Mouse (Mus musculus) heart, embryonic 14.5 days (tissue): Measurements from ENCODE around the gene Rbpjl. TPM values are rescaled to one million over a fixed set of nuclear protein-coding genes. Genes with fewer than 3 reads are reported as not detected.

Source experiments
- ATAC-seq: fragments of 200-750 bp; cut with Nextera tagmentation; 2 replicates; pipeline ENCODE4 v1.8.0; 2017; ENCODE audit warnings: low read depth, moderate TSS enrichment; ENCODE audit not compliant: insufficient number of reproducible peaks, insufficient read depth, low FRiP score
- H3K27ac ChIP-seq, 2 experiments: fragments of 200-500 bp in 1 of 2; fragments of 300-500 bp in 1 of 2; sonication (generic) in 1 of 2; replicated peaks in 1 of 2; 2 replicates each; pipeline ENCODE4 v1.5.1; 2012 to 2014; ENCODE audit warnings: low read depth in 2 of 2, low read length in 2 of 2, control low read depth in 1 of 2, mild to moderate bottlenecking in 1 of 2, mixed read lengths in 1 of 2; ENCODE audit not compliant: control insufficient read depth in 1 of 2, insufficient read depth in 1 of 2
- H3K27me3 ChIP-seq: fragments of 300-500 bp; sonication (generic); 2 replicates; pipeline ENCODE4 v1.6.1; 2014; ENCODE audit warnings: mild to moderate bottlenecking, low read length, control low read depth; ENCODE audit not compliant: control insufficient read depth, insufficient read depth
- H3K36me3 ChIP-seq: fragments of 300-500 bp; sonication (generic); 2 replicates; pipeline ENCODE4 v1.6.1; 2014; ENCODE audit warnings: mild to moderate bottlenecking, control low read depth, low read length, mixed read lengths; ENCODE audit not compliant: control insufficient read depth, insufficient read depth
- H3K4me1 ChIP-seq, 2 experiments: fragments of 200-500 bp in 1 of 2; fragments of 300-500 bp in 1 of 2; sonication (generic) in 1 of 2; 2 replicates each; pipeline ENCODE4 v1.6.1; 2012 to 2014; ENCODE audit warnings: low read length in 2 of 2, control low read depth in 1 of 2, mixed read lengths in 1 of 2; ENCODE audit not compliant: control insufficient read depth in 2 of 2, insufficient read depth in 2 of 2
- H3K4me2 ChIP-seq: fragments of 300-500 bp; sonication (generic); 2 replicates; pipeline ENCODE4 v1.6.1; 2014; ENCODE audit warnings: mild to moderate bottlenecking, low read length
- H3K4me3 ChIP-seq, 2 experiments: fragments of 200-500 bp in 1 of 2; fragments of 300-500 bp in 1 of 2; sonication (generic) in 1 of 2; 2 replicates each; pipeline ENCODE4 v1.5.1; 2012 to 2014; ENCODE audit warnings: low read length in 2 of 2, mild to moderate bottlenecking in 2 of 2, control low read depth in 1 of 2, low read depth in 1 of 2, moderate library complexity in 1 of 2; ENCODE audit not compliant: control insufficient read depth in 1 of 2, insufficient read depth in 1 of 2
- H3K9ac ChIP-seq: fragments of 300-500 bp; sonication (generic); 2 replicates; pipeline ENCODE4 v1.6.1; 2014; ENCODE audit warnings: mild to moderate bottlenecking, low read length
- H3K9me3 ChIP-seq: fragments of 300-500 bp; sonication (generic); 2 replicates; pipeline ENCODE4 v1.6.1; 2016; ENCODE audit warnings: low read length, control low read depth; ENCODE audit not compliant: control insufficient read depth
- WGBS: fragments of 180-500 bp; shearing (Covaris S2); extraction: QIAGEN DNeasy Blood & Tissue Kit; methylation state at CpG from one replicate; pipeline ENCODE4 v1.1.7; 2014; 5-methylcytosine and 5-hydroxymethylcytosine counted together
- polyA plus RNA-seq: library from polyadenylated mRNA; unstranded; fragments of >200 nt; fragmentation: Nextera tagmentation; extraction: Ambion mirVana; gene quantifications from 2 replicates; pipeline ENCODE4 v1.2.1, GENCODE M21; 2014

Gene Rbpjl
- polyA plus RNA-seq, 1 experiment from 2014 or later, result 0.05 TPM

DNA sequence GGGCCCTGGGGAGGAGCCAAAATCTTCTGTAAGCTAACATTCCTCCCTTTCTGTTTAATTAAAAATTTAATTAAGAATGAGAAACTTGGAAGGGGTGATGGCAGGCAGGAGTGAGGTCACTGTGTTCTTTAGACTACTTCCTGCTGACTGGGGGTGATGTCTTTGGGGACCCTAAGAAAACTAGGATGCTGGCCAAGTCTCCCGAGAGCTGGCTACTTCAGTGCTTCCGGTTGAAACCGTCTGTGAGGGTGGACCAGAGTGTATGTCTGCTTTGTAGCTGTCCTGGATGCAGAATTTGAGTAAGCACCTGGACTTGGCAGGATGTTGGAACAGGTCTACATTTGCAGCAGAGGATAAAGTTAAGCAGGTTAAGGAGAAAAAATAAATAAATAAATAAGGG is 36.0 kb upstream of the Rbpjl start:
- no peaks in the 10 kb centered on the region for H3K27me3 ChIP-seq
- no peak overlapping the region for H3K4me3 ChIP-seq
- no peak for ATAC-seq
- WGBS, result 38% methylated on average over 3 of the region's 3 CpGs
- H3K27ac ChIP-seq, result no peak overlapping the region
- no peak overlapping the region for H3K4me2 ChIP-seq
- H3K9ac ChIP-seq, result no peak overlapping the region
- no peaks in the 10 kb centered on the region for H3K4me1 ChIP-seq
- no peaks in the 10 kb centered on the region for H3K9me3 ChIP-seq
- H3K36me3 ChIP-seq, result no peaks in the 10 kb centered on the region

DNA sequence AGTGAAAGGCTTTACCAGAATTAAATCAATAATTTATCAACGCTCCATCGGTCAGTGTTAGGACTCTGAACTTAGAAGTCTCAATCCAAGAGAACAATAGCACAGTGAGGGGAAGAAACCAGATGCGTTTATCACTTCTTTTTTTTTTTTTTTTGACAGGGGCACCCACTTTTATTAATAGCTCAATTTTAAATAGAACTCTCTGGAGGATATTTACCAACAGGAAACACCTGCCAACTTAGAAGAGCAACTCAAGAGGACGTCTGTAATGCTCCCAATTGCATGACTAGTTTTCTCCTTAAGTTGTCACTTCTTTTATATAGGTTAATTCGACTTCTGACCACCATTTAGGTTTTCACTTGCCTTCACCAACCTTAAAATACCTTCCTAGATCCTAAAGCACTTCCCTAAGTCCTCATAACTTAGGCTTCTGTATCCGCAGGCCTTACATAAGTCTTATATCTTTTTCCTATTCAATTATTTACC is 34.3 kb upstream of the Rbpjl start:
- H3K9ac ChIP-seq, result no peak overlapping the region
- no peaks in the 10 kb centered on the region for H3K36me3 ChIP-seq
- H3K4me2 ChIP-seq, result no peak overlapping the region
- no peaks in the 10 kb centered on the region for H3K4me1 ChIP-seq
- H3K27ac ChIP-seq, result no peak overlapping the region
- no peak for ATAC-seq
- no peak overlapping the region for H3K4me3 ChIP-seq
- no peaks in the 10 kb centered on the region for H3K27me3 ChIP-seq
- 78% methylated on average over 6 of the region's 6 CpGs for WGBS
- H3K9me3 ChIP-seq, result no peaks in the 10 kb centered on the region

DNA sequence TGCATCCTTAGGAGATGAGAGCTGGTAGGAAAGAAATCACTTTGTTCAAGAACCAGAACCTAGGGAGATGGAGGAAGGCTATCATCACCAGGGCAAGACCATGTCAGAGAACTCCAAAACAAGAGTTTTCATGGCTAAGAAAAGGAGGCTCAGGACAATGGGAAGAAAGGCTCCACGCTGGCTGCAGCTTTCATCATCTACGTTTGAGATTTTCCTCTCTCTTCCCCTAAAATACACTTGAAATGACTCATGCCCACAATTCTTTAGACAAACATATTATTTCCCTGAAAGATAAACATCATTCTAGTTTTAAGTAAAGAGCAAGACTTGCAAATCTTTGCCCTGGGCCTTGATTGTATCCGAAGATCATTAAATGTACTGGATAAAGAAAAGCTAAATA is 31.6 kb upstream of the Rbpjl start:
- WGBS, result 83% methylated on average over 3 of the region's 3 CpGs
- Histone ChIP-seq H3K4me1 (no peaks in the 10 kb centered on the region), H3K27ac (no peak overlapping the region), H3K27me3 (no peaks in the 10 kb centered on the region), H3K4me3 (no peak overlapping the region), H3K36me3 (no peaks in the 10 kb centered on the region), H3K9me3 (no peaks in the 10 kb centered on the region), H3K4me2 (no peak overlapping the region), H3K9ac (no peak overlapping the region)
- no peak for ATAC-seq

DNA sequence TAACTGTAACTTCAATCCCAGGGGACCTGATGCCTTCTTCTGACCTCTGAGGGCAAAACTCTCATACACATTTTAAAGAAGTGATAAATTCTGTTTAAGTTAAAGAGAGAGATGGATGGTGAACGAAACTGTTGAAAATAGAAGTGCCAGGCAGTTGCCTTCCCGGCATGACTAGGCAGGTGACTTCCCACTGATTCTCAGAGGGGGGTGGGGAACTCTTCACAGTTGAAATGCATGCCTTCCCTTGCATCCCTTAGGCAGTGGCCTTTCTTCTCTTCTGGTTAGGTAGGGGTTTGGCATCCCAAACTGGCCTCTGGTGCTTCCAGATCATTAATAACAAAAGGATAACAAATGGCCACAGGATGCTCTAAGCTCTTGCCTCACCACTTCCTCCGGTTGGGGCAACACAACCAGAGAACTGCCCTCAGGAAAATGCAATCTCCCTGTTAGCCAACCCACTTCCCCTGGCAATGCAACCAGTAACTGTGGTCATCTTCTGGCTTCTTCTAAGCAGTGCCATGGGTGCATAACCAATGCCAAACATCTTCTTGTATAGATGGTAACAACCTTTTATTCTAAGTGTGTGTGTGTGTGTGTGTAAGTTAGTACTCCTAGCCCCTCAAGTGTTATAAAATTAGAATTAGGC is 30.4 kb upstream of the Rbpjl start:
- H3K27ac ChIP-seq, result no peak overlapping the region
- ATAC-seq, result no peak
- no peaks in the 10 kb centered on the region for H3K9me3 ChIP-seq
- 15% methylated on average over 3 of the region's 3 CpGs for whole genome bisulfite sequencing
- no peak overlapping the region for H3K9ac ChIP-seq
- no peak overlapping the region for H3K4me3 ChIP-seq
- H3K36me3 ChIP-seq, result no peaks in the 10 kb centered on the region
- H3K4me2 ChIP-seq, result no peak overlapping the region
- H3K27me3 ChIP-seq, result no peaks in the 10 kb centered on the region
- H3K4me1 ChIP-seq, result no peaks in the 10 kb centered on the region

DNA sequence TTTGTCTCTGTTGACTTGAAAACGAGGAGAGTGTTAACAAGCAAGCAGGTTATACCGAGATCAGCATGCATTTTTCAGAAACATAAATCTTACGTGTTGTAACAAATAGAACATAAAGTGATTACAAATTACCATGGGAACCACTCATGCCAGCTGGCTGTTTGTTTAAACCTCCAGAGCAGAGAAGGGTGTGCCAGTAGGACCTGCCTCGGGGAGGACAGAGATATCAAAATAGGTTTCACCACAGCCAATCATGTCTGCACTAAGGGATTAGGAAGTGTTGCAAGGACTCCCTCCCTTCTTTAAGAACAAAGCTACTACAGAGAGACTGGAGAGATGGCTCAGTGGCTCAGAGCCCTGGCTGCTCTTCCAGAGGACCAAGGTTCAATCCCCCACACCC is 29.8 kb upstream of the Rbpjl start:
- Histone ChIP-seq H3K36me3 (no peaks in the 10 kb centered on the region), H3K27me3 (no peaks in the 10 kb centered on the region), H3K9ac (no peak overlapping the region), H3K9me3 (no peaks in the 10 kb centered on the region), H3K4me1 (no peaks in the 10 kb centered on the region), H3K4me2 (no peak overlapping the region), H3K4me3 (no peak overlapping the region), H3K27ac (no peak overlapping the region)
- WGBS, result 41% methylated on average over 4 of the region's 4 CpGs
- ATAC-seq, result no peak

DNA sequence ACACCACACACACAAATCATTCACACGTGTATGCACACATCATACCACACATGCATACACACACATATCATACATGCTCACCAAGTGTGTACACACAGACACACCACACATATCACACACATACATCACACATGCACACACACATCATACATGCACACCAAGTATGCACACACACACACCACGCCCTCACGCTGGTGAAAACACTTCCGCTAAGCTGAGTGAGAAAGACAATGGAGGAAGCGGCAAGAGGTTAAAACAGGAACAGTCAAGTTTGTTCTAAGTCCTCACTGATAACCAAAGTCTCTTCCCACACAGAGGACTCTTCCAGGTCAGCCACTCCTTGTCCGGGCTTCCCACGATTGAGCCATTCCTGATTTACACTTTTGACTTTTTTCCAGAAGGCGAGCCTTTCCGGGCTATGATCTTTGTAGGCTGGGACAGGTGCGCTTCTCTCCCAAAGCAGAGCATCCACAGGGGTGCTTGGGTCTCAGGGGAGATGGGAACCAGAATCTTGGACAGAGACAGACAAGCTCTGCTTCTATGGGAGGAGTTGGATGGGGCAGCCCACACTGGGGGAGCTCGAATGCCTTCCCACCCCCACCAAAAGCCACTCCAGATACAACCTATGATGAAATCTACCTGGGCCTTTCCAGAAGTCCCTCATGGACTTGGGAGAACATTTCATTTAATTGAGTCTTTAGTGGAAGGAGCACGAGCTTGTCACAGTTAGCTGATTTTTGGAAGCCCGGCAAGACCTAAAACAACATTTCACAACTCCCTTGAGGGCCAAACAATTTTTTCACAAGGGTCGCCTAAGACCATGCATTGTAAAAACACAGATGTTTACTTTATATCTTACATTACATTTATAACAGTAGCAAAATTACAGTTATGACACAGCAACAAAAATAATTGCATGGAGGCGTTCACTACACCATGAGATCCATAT is 25.2 kb upstream of the Rbpjl start:
- Histone ChIP-seq H3K4me3 (no peak overlapping the region), H3K9me3 (0 out of 2 replicates have a peak, but pooled peaks cover 2% of the 10 kb centered on the region), H3K27me3 (no peaks in the 10 kb centered on the region), H3K4me2 (no peak overlapping the region), H3K27ac (no peak overlapping the region), H3K36me3 (no peaks in the 10 kb centered on the region), H3K4me1 (no peaks in the 10 kb centered on the region), H3K9ac (no peak overlapping the region)
- WGBS, result 78% methylated on average over 15 of the region's 15 CpGs
- no peak for ATAC-seq

DNA sequence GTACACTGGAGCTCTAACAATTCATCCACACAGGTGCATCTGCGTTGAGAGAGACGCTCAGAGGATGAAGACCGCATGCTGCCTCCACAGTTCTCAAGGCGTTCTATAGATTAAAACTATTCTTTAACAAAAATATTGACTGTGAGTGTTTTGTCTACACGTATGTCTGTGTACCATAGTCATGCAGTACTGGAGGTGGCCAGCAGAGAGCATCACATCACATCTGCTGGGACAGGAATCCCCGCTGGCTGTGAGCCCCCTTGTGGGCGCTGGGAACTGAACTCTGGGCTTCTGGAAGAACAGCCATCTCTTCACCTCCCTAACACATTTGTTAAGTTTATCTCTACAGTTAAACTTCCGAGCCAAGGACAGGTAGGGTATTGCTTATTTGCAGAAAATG is 21.2 kb upstream of the Rbpjl start:
- WGBS, result 73% methylated on average over 8 of the region's 8 CpGs
- Histone ChIP-seq H3K4me2 (no peak overlapping the region), H3K36me3 (no peaks in the 10 kb centered on the region), H3K27me3 (0 out of 2 replicates have a peak, but pooled peaks cover 2% of the 10 kb centered on the region), H3K9me3 (0 out of 2 replicates have a peak, but pooled peaks cover 2% of the 10 kb centered on the region), H3K9ac (no peak overlapping the region), H3K4me3 (no peak overlapping the region), H3K4me1 (peaks cover 5 to 10% of the 10 kb centered on the region in 2 experiments; a peak in 2 of 4 replicates), H3K27ac (no peak overlapping the region)
- ATAC-seq, result no peak
